Mouse (Mus musculus): ENCODE measurements around the gene Slc1a5. TPM values are rescaled to one million over a fixed set of nuclear protein-coding genes. Genes with fewer than 3 reads are reported as not detected.

Slc1a5 gene
- polyA plus RNA-seq, 1 experiment = 24.9 TPM

DNA sequence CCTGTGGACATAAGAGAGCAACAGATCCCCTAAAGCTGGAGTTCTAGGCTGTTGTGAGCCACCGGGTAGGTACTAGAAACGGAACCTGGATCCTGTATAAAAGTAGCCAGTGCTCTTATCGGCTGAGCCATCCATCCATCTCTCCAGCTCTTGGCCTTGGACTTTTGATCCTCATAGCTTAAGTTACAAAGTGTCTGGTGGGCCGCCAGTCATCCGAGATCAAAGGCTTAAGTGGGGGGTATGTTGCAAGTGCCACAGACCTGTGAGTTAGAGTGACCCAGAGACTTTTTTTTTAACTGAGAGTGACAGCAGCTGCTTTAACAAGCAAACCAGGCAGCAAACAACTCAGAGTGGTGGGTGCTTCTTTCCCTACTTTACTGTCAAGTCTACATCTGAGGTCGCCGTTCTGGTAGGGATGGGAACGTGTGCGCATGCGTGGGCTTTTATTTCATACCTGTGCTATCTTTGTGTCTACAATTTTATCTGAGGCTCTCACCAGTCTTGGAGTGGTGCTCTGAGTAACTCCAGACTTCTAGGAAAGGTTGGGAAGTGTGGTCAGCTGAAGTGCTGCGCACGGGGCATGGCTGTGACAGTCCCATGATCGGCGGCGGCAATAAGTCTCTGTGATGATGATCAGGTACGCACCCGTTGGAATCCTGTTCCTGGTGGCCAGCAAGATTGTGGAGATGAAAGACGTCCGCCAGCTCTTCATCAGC is 12.0 kb downstream of the Slc1a5 start:
- H3K4me1 ChIP-seq (ENCODE audit: control insufficient read depth) = peaks cover 31% of the 10 kb centered on the region
- H3K4me3 ChIP-seq (replicated peaks) = peak overlapping the region; percentile 8
- no peaks in the 10 kb centered on the region for H3K9me3 ChIP-seq (ENCODE audit: control insufficient read depth, low read length)

DNA sequence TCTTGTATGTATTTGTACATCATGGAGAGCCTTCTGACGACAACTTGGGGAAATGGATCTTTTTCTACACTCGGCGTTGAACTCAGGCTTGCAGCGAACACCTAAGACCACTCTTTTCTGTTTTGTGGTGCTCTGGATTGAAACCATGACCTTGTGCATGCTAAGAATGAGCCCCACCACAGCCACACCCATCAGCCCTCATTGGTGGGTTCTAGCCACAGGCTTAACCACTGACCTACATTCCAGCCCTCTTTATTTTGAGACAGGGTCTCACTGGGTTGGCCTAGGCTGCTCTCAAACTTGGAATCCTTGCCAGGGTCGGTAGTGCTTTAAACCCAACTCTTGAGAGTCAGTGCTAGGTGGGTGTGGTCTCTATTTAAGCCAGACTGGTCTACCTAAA is 13.7 kb downstream of the Slc1a5 start:
- Histone ChIP-seq H3K9me3 (ENCODE audit: control insufficient read depth, low read length) (no peaks in the 10 kb centered on the region), H3K36me3 (ENCODE audit: control insufficient read depth) (peaks cover 99% of the 10 kb centered on the region), H3K4me3 (replicated peaks) (no peak overlapping the region), H3K4me1 (ENCODE audit: control insufficient read depth) (peaks cover 21% of the 10 kb centered on the region), H3K27me3 (ENCODE audit: control insufficient read depth) (no peaks in the 10 kb centered on the region; the same call in 1 of the 2 replicates)
- TF ChIP-seq TAL1 (IDR thresholded peaks at IDR 0.05; ENCODE audit: low read length) (no peak), GATA1 (IDR thresholded peaks at IDR 0.05; ENCODE audit: low read length) (no peak)

More for the DNA sequence above, 12.0 kb downstream of the Slc1a5 start:
- H3K27me3 ChIP-seq (ENCODE audit: control insufficient read depth) = no peaks in the 10 kb centered on the region; the same call in 1 of the 2 replicates
- no peak for TF ChIP-seq TAL1 (IDR thresholded peaks at IDR 0.05; ENCODE audit: low read length)
- TF ChIP-seq GATA1 (IDR thresholded peaks at IDR 0.05; ENCODE audit: low read length) = no peak
- H3K36me3 ChIP-seq (ENCODE audit: control insufficient read depth) = peaks cover 100% of the 10 kb centered on the region

DNA sequence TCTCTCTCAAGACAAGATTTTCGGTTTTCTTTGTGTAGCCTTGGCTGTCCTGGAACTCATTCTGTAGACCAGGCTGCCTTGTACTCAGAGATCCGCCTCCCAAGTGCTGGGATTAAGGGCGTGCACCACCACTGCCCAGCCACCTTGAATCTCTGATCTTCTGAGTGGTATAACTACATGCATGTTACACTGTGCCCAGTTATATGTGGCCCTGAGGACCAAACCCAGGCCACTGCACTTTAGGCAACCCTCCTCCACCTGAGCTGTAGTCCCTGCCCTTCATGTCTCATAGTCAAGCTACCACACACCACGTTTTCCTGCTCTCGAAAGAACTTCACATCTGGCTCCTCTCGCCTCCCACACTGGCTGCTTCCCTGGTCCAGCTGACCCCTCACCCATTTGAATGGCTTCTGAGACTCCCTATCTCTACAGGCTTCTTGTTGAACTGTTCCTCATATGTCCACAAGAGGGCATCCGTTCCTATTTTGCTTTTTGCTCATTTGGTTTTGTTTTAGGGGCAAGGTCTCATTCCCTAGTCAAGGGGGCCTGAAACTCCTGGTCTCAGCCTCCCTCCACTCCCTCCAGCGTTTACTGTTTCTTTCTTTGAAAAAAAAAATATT is 23.4 kb downstream of the Slc1a5 start:
- TF ChIP-seq GATA1 (IDR thresholded peaks at IDR 0.05; ENCODE audit: low read length) (no peak), TAL1 (IDR thresholded peaks at IDR 0.05; ENCODE audit: low read length) (no peak)
- Histone ChIP-seq H3K4me1 (ENCODE audit: control insufficient read depth) (peaks cover 9% of the 10 kb centered on the region), H3K4me3 (replicated peaks) (no peak overlapping the region), H3K9me3 (ENCODE audit: control insufficient read depth, low read length) (no peaks in the 10 kb centered on the region), H3K36me3 (ENCODE audit: control insufficient read depth) (peaks cover 22% of the 10 kb centered on the region), H3K27me3 (ENCODE audit: control insufficient read depth) (no peaks in the 10 kb centered on the region)

DNA sequence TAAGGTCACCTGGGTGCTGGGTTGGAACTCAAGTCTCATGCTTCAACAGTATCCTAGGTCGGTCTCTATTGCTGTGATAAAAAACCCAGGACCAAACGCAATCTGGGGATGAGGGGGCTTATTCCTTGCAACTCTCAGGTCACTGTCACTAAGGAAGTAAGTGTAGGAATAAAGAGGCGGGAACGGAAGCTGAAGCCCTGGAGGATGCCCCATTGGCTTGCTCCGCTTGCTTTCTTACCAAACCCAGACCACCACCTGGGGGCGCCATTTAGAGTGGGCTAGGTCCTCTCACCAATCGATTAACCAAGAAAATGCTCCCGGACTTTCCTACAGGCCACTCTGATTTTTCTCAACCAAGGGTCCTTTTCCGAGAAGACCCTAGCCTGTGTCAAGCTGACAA is 26.8 kb downstream of the Slc1a5 start:
- H3K9me3 ChIP-seq (ENCODE audit: control insufficient read depth, low read length) = peaks cover 3% of the 10 kb centered on the region; the same call in 1 of the 2 replicates
- H3K27me3 ChIP-seq (ENCODE audit: control insufficient read depth) = peaks cover 26% of the 10 kb centered on the region
- peaks cover 26% of the 10 kb centered on the region for H3K4me1 ChIP-seq (ENCODE audit: control insufficient read depth)
- H3K4me3 ChIP-seq (replicated peaks) = no peak overlapping the region
- peaks cover 27% of the 10 kb centered on the region for H3K36me3 ChIP-seq (ENCODE audit: control insufficient read depth)
- no peak for TF ChIP-seq GATA1 (IDR thresholded peaks at IDR 0.05; ENCODE audit: low read length)
- no peak for TF ChIP-seq TAL1 (IDR thresholded peaks at IDR 0.05; ENCODE audit: low read length)

DNA sequence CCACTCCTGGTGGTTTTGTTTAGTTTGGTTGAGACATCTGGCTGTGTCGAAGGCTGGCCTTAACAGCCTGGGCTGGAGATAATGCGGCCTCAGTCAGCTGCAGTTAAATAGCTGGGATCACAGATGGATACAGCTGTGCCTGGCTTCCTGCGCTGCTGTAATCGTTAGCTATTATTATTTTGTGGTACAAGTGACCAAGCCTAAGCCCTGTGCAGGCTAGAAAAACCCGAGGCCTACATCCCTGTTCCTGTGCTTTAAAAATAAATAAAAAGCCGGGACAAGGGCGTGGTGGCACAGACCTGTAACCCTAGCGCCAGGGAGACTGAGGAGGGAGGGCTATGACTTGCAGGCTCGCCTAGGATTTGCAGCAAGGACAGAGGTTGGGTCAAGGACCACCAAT is 27.5 kb downstream of the Slc1a5 start:
- H3K36me3 ChIP-seq (ENCODE audit: control insufficient read depth) = peaks cover 34% of the 10 kb centered on the region
- H3K27me3 ChIP-seq (ENCODE audit: control insufficient read depth) = peaks cover 26% of the 10 kb centered on the region
- peaks cover 26% of the 10 kb centered on the region for H3K4me1 ChIP-seq (ENCODE audit: control insufficient read depth)
- H3K9me3 ChIP-seq (ENCODE audit: control insufficient read depth, low read length) = peaks cover 3% of the 10 kb centered on the region; the same call in 1 of the 2 replicates
- no peak overlapping the region for H3K4me3 ChIP-seq (replicated peaks)
- TF ChIP-seq GATA1 (IDR thresholded peaks at IDR 0.05; ENCODE audit: low read length) (no peak), TAL1 (IDR thresholded peaks at IDR 0.05; ENCODE audit: low read length) (no peak)

DNA sequence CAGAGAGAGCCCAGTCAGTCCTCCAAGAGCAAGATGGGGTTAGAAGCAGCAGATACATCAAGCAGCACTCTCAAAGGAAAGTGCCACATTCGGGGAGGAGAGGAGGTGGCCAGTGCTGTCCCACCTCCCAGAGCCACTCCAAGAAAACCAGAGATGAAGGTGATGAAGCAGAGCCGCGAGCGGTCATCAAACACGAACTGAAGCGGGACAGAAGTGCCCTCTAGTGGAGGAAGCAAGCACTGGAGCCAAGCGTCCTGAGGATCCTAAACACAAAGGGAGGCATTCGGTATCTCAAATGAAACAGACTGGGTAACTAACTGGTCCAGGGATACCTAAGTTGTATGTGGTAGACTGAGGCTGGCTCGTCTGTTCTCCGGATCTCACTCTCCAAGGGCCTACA is 28.6 kb downstream of the Slc1a5 start:
- Histone ChIP-seq H3K36me3 (ENCODE audit: control insufficient read depth) (peaks cover 43% of the 10 kb centered on the region), H3K27me3 (ENCODE audit: control insufficient read depth) (peaks cover 26% of the 10 kb centered on the region), H3K4me3 (replicated peaks) (no peak overlapping the region), H3K9me3 (ENCODE audit: control insufficient read depth, low read length) (peaks cover 3% of the 10 kb centered on the region; the same call in 1 of the 2 replicates), H3K4me1 (ENCODE audit: control insufficient read depth) (peaks cover 21% of the 10 kb centered on the region)
- TF ChIP-seq TAL1 (IDR thresholded peaks at IDR 0.05; ENCODE audit: low read length) (no peak), GATA1 (IDR thresholded peaks at IDR 0.05; ENCODE audit: low read length) (no peak)

DNA sequence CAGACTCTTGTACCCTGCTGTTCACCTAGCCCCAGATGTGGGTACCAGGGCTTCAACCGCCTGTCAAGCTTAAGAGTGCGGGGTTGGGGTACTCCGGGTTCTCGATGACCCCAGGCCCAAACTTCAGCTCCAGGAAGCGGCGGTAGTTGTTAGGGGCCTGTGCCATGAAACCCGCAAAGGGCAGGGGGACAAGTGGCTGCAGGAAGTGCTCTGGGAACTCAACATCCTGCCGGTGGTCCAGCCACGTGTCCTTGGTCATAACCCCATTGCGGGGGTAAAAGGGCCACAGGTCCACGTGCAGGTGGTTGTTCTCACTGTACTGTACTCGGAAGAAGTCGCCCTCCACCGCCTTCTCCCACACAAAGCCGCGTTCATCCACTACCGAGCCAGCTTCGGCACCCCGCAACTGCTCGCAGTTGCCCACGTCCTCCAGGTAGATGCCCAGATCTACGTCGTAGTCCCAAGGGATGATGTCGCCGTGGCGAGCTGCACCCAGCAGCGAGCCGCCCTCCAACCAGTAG is 29.3 kb downstream of the Slc1a5 start:
- Histone ChIP-seq H3K4me3 (replicated peaks) (no peak overlapping the region), H3K36me3 (ENCODE audit: control insufficient read depth) (peaks cover 43% of the 10 kb centered on the region)
- no peak for TF ChIP-seq GATA1 (IDR thresholded peaks at IDR 0.05; ENCODE audit: low read length)
- no peak for TF ChIP-seq TAL1 (IDR thresholded peaks at IDR 0.05; ENCODE audit: low read length)

DNA sequence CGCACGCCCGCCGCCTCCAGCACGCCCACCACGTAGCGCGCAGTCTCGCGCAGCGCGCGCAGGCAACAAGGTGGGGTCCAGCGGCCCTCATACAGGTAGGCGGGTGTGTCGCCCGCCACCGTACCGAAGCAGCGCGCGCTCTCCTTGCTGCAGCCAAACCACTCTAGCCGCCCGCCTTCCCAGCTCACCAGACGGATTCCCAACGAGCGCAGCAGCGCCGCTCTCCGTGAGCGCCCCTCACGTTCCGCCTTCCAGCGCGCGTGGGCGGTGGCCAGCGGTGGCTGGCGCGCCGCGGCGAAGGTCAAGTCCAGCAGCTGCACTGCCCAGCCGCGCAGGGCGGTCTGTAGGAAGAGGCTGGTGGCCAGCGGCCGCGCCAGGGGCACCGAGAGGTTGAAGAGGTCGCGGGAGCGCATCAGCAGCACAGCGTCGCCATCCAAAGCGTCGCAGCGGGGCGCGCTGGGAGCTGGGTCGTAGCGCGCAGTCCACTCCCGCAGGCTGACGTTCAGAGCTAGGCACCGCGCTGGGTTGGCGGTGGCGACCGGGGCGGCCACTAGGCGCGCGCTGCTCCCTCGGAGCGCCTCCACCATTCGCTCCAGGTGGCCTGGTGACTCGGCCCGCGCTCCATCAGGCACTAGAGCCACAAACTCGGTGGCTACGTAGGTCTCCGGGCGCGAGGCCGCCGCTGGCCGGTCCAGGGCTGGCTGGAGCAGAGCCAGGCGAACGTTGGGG is 29.9 kb downstream of the Slc1a5 start:
- Histone ChIP-seq H3K9me3 (ENCODE audit: control insufficient read depth, low read length) (peaks cover 3% of the 10 kb centered on the region; the same call in 1 of the 2 replicates), H3K4me3 (replicated peaks) (peak overlapping the region; percentile 23), H3K36me3 (ENCODE audit: control insufficient read depth) (peaks cover 43% of the 10 kb centered on the region), H3K4me1 (ENCODE audit: control insufficient read depth) (peaks cover 31% of the 10 kb centered on the region), H3K27me3 (ENCODE audit: control insufficient read depth) (peaks cover 26% of the 10 kb centered on the region)
- TF ChIP-seq TAL1 (IDR thresholded peaks at IDR 0.05; ENCODE audit: low read length) = no peak
- no peak for TF ChIP-seq GATA1 (IDR thresholded peaks at IDR 0.05; ENCODE audit: low read length)

More for the DNA sequence above, 29.3 kb downstream of the Slc1a5 start:
- H3K4me1 ChIP-seq (ENCODE audit: control insufficient read depth) = peaks cover 25% of the 10 kb centered on the region
- peaks cover 26% of the 10 kb centered on the region for H3K27me3 ChIP-seq (ENCODE audit: control insufficient read depth)
- H3K9me3 ChIP-seq (ENCODE audit: control insufficient read depth, low read length) = peaks cover 3% of the 10 kb centered on the region; the same call in 1 of the 2 replicates
